Mouse (Mus musculus) neural tube, embryonic 14.5 days (tissue): ENCODE data around the gene Usp30. TPM values are rescaled to one million over a fixed set of nuclear protein-coding genes. Genes with fewer than 3 reads are reported as not detected.

Source experiments
- ATAC-seq: fragments of 200-750 bp; cut with Nextera tagmentation; 2 replicates; pipeline ENCODE4 v1.8.0; 2017; ENCODE audit warnings: low read depth, mild to moderate bottlenecking, moderate TSS enrichment, moderate library complexity
- H3K27ac ChIP-seq: fragments of 300-500 bp; sonication (generic); 2 replicates; pipeline ENCODE4 v1.5.1; 2014; ENCODE audit warnings: low read depth, mild to moderate bottlenecking, control low read depth, low read length, moderate library complexity, mixed read lengths
- H3K27me3 ChIP-seq: fragments of 300-500 bp; sonication (generic); 2 replicates; pipeline ENCODE4 v1.6.1; 2014; ENCODE audit warnings: low read length; ENCODE audit not compliant: control insufficient read depth, insufficient read depth
- H3K36me3 ChIP-seq: fragments of 300-500 bp; sonication (generic); 2 replicates; pipeline ENCODE4 v1.6.1; 2014; ENCODE audit warnings: low read length, mixed read lengths; ENCODE audit not compliant: control insufficient read depth, insufficient read depth
- H3K4me1 ChIP-seq: fragments of 300-500 bp; sonication (generic); 2 replicates; pipeline ENCODE4 v1.6.1; 2014; ENCODE audit warnings: low read length; ENCODE audit not compliant: control insufficient read depth, insufficient read depth
- H3K4me2 ChIP-seq: fragments of 300-500 bp; sonication (generic); 2 replicates; pipeline ENCODE4 v1.6.1; 2014; ENCODE audit warnings: mild to moderate bottlenecking, low read depth, low read length, control low read depth
- H3K4me3 ChIP-seq: fragments of 300-500 bp; sonication (generic); 2 replicates; pipeline ENCODE4 v1.5.1; 2014; ENCODE audit warnings: low read depth, low read length, control low read depth, mixed read lengths
- H3K9ac ChIP-seq: fragments of 300-500 bp; sonication (generic); replicated peaks from 2 replicates; pipeline ENCODE4 v1.6.1; 2014; ENCODE audit warnings: low read depth, mild to moderate bottlenecking, control low read depth, low read length, mixed read lengths
- H3K9me3 ChIP-seq: fragments of 300-500 bp; sonication (generic); 2 replicates; pipeline ENCODE4 v1.6.1; 2016; ENCODE audit warnings: low read length; ENCODE audit not compliant: control insufficient read depth
- WGBS: fragments of 180-500 bp; shearing (Covaris S2); extraction: QIAGEN DNeasy Blood & Tissue Kit; methylation state at CpG from one replicate; pipeline ENCODE4 v1.1.7; 2014; 5-methylcytosine and 5-hydroxymethylcytosine counted together
- polyA plus RNA-seq: library from polyadenylated mRNA; unstranded; fragments of >200 nt; fragmentation: Nextera tagmentation; extraction: Ambion mirVana; gene quantifications from 2 replicates; pipeline ENCODE4 v1.2.1, GENCODE M21; 2014

The Usp30 gene
- polyA plus RNA-seq, 1 experiment from 2014 or later: 16.9 TPM

DNA sequence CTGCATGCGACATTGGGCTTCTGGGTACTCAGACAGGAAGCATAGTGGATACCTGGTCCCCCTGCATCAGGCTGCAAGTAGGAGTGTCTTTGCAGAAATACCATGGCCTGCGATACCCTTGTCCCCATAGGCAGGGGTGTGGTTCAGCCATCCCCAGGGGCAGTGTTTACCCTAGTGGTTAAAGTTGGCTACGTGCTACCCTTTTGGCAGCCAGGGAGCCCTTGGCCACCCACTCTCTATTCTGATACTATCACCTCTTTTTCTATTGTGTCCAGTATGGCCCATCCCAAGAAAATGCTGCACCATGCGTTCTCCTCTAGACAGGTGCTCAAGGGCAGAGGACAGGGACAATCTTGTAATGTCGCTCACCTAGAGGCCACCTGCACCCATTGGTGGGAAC is 89.5 kb downstream of the Usp30 start:
- Histone ChIP-seq H3K27me3 (no peaks in the 10 kb centered on the region; the same call in 1 of the 2 replicates), H3K9me3 (no peaks in the 10 kb centered on the region), H3K36me3 (no peaks in the 10 kb centered on the region), H3K4me2 (no peak overlapping the region), H3K9ac (no peak overlapping the region), H3K4me3 (no peak overlapping the region), H3K4me1 (no peaks in the 10 kb centered on the region), H3K27ac (no peak overlapping the region)
- ATAC-seq: no peak
- 88% methylated on average over 5 of the region's 5 CpGs for WGBS

DNA sequence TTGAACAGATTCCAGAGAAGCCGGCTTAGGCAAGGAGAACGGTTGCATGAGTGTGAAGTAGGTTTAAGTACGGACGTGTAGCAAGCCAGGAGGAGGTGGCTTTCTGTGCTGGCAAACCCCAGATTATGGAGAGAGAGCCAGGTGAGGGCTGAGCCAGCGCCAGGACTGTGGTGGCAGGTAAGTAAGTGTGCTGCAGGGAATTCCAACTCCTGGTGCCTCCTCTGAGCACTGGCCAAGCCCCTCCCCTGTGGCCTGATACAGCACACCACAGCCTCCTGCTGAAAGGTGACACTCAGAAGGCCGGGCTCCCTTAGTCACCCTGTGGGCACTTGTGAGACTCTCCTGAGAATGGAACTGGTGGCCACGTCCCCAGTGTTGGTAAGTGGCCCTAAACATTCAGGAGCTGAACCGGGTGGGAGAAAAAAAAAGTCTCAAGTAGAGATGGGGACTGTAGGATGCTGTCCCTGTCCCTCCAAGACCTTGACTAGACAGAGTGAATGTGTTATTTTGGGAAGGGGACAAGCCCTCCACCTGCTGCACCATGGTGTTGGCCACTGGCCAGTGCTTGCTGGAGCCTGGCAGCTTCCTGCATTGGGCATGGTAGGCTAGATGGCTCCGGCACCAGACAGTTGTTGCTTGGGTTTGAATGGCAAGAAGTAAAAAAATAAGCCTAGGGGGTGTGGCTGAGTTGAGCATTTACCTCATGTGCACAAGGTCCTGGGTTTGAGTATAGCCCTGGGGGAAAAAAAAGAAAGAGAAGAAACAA is 90.1 kb downstream of the Usp30 start:
- Histone ChIP-seq H3K27ac (no peak overlapping the region), H3K4me3 (no peak overlapping the region), H3K9me3 (no peaks in the 10 kb centered on the region), H3K4me2 (no peak overlapping the region), H3K4me1 (no peaks in the 10 kb centered on the region), H3K9ac (no peak overlapping the region), H3K27me3 (no peaks in the 10 kb centered on the region; the same call in 1 of the 2 replicates), H3K36me3 (no peaks in the 10 kb centered on the region)
- no peak for ATAC-seq
- WGBS: 62% methylated on average over 9 of the region's 9 CpGs

DNA sequence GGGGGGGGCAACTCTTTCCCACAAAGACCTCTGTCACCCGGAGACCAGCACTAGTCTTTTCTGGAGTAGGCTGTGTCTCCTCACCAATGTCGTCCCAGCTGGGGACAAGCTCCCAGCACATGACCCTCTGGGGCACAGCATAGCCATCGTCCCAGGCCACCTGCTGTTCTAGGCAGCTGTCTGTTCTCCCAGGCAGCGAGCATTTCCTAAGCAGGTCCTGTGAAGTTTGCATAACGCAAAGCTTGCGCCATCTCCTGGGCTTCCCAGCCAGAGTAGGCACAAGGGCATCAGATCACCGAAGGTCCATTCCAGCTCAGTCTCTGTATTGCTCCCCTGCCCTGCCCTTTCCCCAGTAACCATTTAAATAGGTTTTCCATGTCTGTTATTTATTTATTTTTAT is 92.0 kb downstream of the Usp30 start:
- Histone ChIP-seq H3K36me3 (no peaks in the 10 kb centered on the region), H3K9ac (no peak overlapping the region), H3K9me3 (no peaks in the 10 kb centered on the region), H3K4me3 (no peak overlapping the region), H3K27ac (no peak overlapping the region), H3K4me2 (no peak overlapping the region), H3K27me3 (no peaks in the 10 kb centered on the region; the same call in 1 of the 2 replicates), H3K4me1 (no peaks in the 10 kb centered on the region)
- no peak for ATAC-seq
- 49% methylated on average over 7 of the region's 7 CpGs for WGBS

DNA sequence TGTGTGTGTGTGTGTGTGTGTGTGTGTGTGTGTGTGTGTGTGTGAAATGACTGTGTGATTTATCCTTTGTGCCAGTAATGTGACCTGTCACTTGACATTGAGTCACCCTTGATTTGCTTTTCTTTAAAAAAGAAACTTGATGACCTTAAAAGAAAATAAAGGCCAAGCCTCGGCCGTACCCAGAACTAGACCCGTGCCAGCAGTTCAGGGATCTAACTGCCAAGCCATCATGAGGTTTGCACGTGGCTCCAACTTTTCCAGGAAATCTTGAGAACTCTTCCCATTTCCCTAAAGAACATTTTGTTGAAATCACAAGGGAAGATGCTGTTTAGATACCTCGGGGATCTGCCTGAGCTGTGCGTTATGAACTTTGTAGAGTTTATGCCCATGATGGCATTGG is 96.2 kb downstream of the Usp30 start:
- no peaks in the 10 kb centered on the region for H3K4me1 ChIP-seq
- no peaks in the 10 kb centered on the region; the same call in 1 of the 2 replicates for H3K27me3 ChIP-seq
- no peak overlapping the region for H3K4me2 ChIP-seq
- H3K9me3 ChIP-seq: no peaks in the 10 kb centered on the region
- WGBS: 77% methylated on average over 6 of the region's 6 CpGs
- no peak overlapping the region for H3K4me3 ChIP-seq
- H3K27ac ChIP-seq: no peak overlapping the region
- H3K36me3 ChIP-seq: no peaks in the 10 kb centered on the region
- ATAC-seq: no peak
- no peak overlapping the region for H3K9ac ChIP-seq

DNA sequence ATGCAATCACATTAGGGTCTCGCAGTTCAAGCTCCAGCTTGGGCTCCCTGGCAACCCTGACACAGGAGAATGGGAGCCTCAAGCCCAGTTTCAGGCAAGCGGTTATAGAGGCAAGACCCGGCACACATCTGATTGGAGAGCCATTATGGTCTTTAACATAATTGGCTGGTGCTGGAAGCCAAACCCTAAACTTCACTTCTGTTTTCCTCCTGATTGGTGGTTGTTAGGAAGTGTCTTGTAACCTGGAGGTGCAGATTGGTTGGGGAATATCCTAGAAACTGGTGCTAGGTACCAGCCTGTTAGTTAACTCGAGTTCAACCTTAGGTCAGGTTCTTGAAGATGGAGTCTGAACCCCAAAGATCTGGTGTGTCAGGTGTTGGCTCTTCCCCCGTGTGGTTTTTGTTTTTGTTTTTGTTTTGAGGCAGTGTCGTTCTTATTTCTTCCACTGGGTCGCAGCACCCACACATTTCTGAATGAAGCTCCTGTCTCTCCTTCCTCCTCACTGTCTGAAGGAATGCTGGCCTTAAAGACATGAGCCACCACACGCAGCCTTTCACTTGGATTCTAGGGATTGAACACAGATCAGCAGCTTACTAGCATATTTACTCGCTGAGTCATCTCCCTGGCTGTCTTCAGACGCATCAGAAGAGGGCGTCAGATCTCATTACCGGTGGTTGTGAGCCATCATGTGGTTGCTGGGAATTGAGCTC is 97.0 kb downstream of the Usp30 start:
- Histone ChIP-seq H3K27ac (no peak overlapping the region), H3K4me2 (no peak overlapping the region), H3K9me3 (no peaks in the 10 kb centered on the region), H3K9ac (no peak overlapping the region), H3K27me3 (no peaks in the 10 kb centered on the region; the same call in 1 of the 2 replicates), H3K36me3 (no peaks in the 10 kb centered on the region), H3K4me1 (no peaks in the 10 kb centered on the region), H3K4me3 (no peak overlapping the region)
- ATAC-seq: no peak
- WGBS: 55% methylated on average over 12 of the region's 12 CpGs

DNA sequence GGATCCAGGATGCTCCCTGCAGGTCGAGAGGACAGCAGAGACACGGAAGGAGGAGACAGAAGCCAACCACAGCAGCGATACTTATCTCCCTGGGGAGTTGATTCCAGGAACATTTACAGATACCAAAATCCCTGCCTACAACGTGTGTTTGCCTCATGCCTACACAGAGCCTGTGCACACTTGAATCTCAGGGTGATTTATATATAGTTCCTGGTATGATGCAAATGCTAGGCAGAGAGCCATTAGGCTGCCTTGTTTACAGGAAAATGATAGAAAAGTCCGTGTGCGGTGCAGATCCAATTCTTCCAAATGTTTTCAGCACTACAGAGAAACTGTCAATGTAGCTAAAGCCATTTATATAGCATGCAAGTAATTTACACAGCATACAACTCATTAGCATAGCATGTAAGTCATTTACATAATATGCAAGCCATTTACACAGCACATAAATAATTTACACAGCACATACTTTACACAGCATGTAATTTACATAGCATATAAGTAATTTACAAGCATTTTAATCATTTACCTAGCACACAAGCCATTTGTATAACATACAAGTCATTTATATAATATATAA is 97.9 kb downstream of the Usp30 start:
- H3K4me2 ChIP-seq: no peak overlapping the region
- no peaks in the 10 kb centered on the region for H3K27me3 ChIP-seq
- 72% methylated on average over 6 of the region's 6 CpGs for WGBS
- H3K4me3 ChIP-seq: no peak overlapping the region
- no peaks in the 10 kb centered on the region for H3K9me3 ChIP-seq
- ATAC-seq: no peak
- H3K9ac ChIP-seq: no peak overlapping the region
- H3K27ac ChIP-seq: no peak overlapping the region
- H3K4me1 ChIP-seq: no peaks in the 10 kb centered on the region
- H3K36me3 ChIP-seq: no peaks in the 10 kb centered on the region

DNA sequence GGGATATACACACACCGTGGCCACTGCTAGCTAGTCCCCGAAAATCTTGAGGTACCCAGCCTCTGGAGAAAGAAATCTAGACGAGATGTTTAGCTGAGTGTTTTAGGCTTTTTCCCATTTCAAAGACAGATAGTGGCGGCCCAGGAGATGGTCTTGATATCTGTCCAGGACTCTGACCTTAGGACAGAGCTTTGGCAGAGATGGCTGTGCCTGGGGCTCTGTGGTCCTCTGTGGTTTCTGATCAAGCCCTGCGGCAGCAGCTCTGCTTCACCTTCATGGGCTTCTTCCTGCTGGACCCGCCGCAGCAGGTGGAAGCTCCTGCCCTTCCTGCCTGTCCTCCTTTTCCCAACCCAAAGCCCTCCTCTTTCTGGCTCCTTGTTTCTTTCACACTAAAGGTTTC is 105.1 kb downstream of the Usp30 start:
- 88% methylated on average over 7 of the region's 7 CpGs for WGBS
- no peaks in the 10 kb centered on the region for H3K4me1 ChIP-seq
- H3K4me3 ChIP-seq: no peak overlapping the region
- no peak overlapping the region for H3K27ac ChIP-seq
- no peaks in the 10 kb centered on the region; the same call in 1 of the 2 replicates for H3K27me3 ChIP-seq
- no peak overlapping the region for H3K9ac ChIP-seq
- no peaks in the 10 kb centered on the region for H3K36me3 ChIP-seq
- H3K4me2 ChIP-seq: no peak overlapping the region
- no peak for ATAC-seq
- no peaks in the 10 kb centered on the region for H3K9me3 ChIP-seq

DNA sequence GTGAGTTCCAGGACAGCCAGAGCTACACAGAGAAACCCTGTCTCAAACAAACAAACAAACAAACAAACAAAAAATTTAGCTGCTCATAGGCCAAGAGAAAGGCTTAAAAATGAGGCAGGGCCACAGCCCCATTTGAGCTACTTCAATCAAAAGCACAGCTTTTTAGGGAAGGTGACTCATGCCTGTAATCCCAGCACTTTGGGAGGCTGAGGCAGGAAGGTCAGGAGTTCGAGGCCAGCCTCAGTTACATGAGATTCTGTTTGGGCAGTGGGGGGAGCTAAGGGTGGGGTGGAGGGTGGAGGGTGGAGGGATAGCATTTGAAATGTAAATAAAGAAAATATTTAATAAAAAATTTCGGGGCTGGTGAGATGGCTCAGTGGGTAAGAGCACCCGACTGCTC is 107.7 kb downstream of the Usp30 start:
- WGBS: 94% methylated on average over 3 of the region's 3 CpGs
- no peak for ATAC-seq
- no peak overlapping the region for H3K4me3 ChIP-seq

DNA sequence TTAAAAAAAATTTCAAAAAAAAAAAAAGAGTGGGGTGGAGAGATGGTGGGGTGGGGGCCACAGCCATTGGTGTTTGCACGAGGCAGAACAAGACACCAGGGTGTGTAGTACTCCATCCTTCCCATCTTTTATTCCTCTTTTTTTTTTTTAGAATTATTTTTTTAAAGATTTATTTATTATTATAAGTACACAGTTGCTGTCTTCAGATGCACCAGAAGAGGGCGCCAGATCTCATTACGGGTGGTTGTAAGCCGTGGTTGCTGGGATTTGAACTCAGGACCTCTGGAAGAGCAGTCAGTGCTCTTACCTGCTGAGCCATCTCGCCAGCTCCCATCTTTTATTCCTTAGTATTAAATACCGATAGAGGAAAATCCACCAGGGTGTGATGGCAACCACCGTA is 108.2 kb downstream of the Usp30 start:
- no peak overlapping the region for H3K27ac ChIP-seq
- no peak overlapping the region for H3K4me3 ChIP-seq
- H3K9me3 ChIP-seq: no peaks in the 10 kb centered on the region
- WGBS: 77% methylated on average over 7 of the region's 7 CpGs
- no peak for ATAC-seq
- no peak overlapping the region for H3K9ac ChIP-seq
- no peak overlapping the region for H3K4me2 ChIP-seq
- H3K4me1 ChIP-seq: peaks cover 6% of the 10 kb centered on the region; the same call in 1 of the 2 replicates
- no peaks in the 10 kb centered on the region for H3K36me3 ChIP-seq
- H3K27me3 ChIP-seq: no peaks in the 10 kb centered on the region; the same call in 1 of the 2 replicates

More for the DNA sequence above, 107.7 kb downstream of the Usp30 start:
- Histone ChIP-seq H3K36me3 (no peaks in the 10 kb centered on the region), H3K27me3 (no peaks in the 10 kb centered on the region; the same call in 1 of the 2 replicates), H3K4me1 (peaks cover 6% of the 10 kb centered on the region; the same call in 1 of the 2 replicates), H3K27ac (no peak overlapping the region), H3K4me2 (no peak overlapping the region), H3K9me3 (no peaks in the 10 kb centered on the region), H3K9ac (no peak overlapping the region)
